Mouse (Mus musculus) megakaryocyte, embryonic 14.5 days (primary cell): Measurements from ENCODE around the gene Zfp423. TPM values are rescaled to one million over a fixed set of nuclear protein-coding genes. Genes with fewer than 3 reads are reported as not detected.

Experiments
- H3K27me3 ChIP-seq: replicated peaks from 2 replicates; pipeline ENCODE3; 2012; ENCODE audit warnings: inconsistent platforms
- H3K36me3 ChIP-seq: replicated peaks from 2 replicates; pipeline ENCODE3; 2012; ENCODE audit warnings: low read length, inconsistent platforms, mixed read lengths
- H3K4me1 ChIP-seq: 2 replicates; pipeline ENCODE4 v1.6.1; 2012; ENCODE audit warnings: inconsistent platforms
- H3K4me3 ChIP-seq: replicated peaks from 2 replicates; pipeline ENCODE3; 2012; ENCODE audit warnings: moderate library complexity, mild to moderate bottlenecking, inconsistent platforms
- H3K9me3 ChIP-seq: 2 replicates; pipeline ENCODE4 v1.6.1; 2012; ENCODE audit warnings: inconsistent platforms
- FLI1 ChIP-seq: IDR thresholded peaks from 2 replicates; pipeline ENCODE4 v1.6.1; 2012; ENCODE audit warnings: low read length, inconsistent platforms, mixed read lengths
- GATA1 ChIP-seq: IDR thresholded peaks from 3 replicates; pipeline ENCODE4 v1.6.1; 2012; ENCODE audit warnings: mixed read lengths, low read length, inconsistent platforms, borderline replicate concordance
- polyA plus RNA-seq: library from polyadenylated mRNA; stranded (reverse); fragments of >175 nt; gene quantifications from 2 replicates; pipeline ENCODE4 v1.2.3, GENCODE M21; 2012; ENCODE audit warnings: low replicate concordance; ENCODE audit not compliant: insufficient read depth

Zfp423 gene
- polyA plus RNA-seq, 1 experiment, result not detected

- TF ChIP-seq GATA1, result no peak
- TF ChIP-seq FLI1, result no peak
- Histone ChIP-seq H3K4me3 (peak overlapping the region; percentile 64), H3K9me3 (no peaks in the 10 kb centered on the region), H3K4me1 (peaks cover 98% of the 10 kb centered on the region), H3K27me3 (peaks cover 4% of the 10 kb centered on the region), H3K36me3 (no peaks in the 10 kb centered on the region)
Observed at GRCm38 (mm10) chr8:87685392-87685791, 274.0 kb downstream of the Zfp423 start.

- no peak for TF ChIP-seq GATA1
- Histone ChIP-seq H3K27me3 (peaks cover 3% of the 10 kb centered on the region), H3K36me3 (peaks cover 7% of the 10 kb centered on the region), H3K4me1 (peaks cover 76% of the 10 kb centered on the region), H3K9me3 (peaks cover 26% of the 10 kb centered on the region), H3K4me3 (peak overlapping the region; percentile 23)
Observed at GRCm38 (mm10) chr8:87682066-87682465, 277.3 kb downstream of the Zfp423 start.

- Histone ChIP-seq H3K4me3 (no peak overlapping the region), H3K9me3 (peaks cover 29% of the 10 kb centered on the region), H3K27me3 (peaks cover 3% of the 10 kb centered on the region), H3K36me3 (peaks cover 7% of the 10 kb centered on the region), H3K4me1 (peaks cover 55% of the 10 kb centered on the region)
- TF ChIP-seq GATA1 (no peak), FLI1 (no peak)
Observed at GRCm38 (mm10) chr8:87680034-87680433, 279.4 kb downstream of the Zfp423 start.

- Histone ChIP-seq H3K4me3 (no peak overlapping the region), H3K36me3 (peaks cover 7% of the 10 kb centered on the region), H3K9me3 (peaks cover 29% of the 10 kb centered on the region), H3K27me3 (peaks cover 3% of the 10 kb centered on the region), H3K4me1 (peaks cover 52% of the 10 kb centered on the region)
- TF ChIP-seq GATA1 (no peak), FLI1 (no peak)
Observed at GRCm38 (mm10) chr8:87679431-87680003, 279.9 kb downstream of the Zfp423 start.

GRCm38 (mm10) chr8:87675411-87675810 is 284.0 kb downstream of the Zfp423 start:
- peaks cover 47% of the 10 kb centered on the region for H3K4me1 ChIP-seq
- H3K36me3 ChIP-seq, result peaks cover 7% of the 10 kb centered on the region
- H3K9me3 ChIP-seq, result peaks cover 29% of the 10 kb centered on the region
- H3K4me3 ChIP-seq, result no peak overlapping the region
- TF ChIP-seq FLI1, result no peak
- no peak for TF ChIP-seq GATA1
- H3K27me3 ChIP-seq, result peaks cover 3% of the 10 kb centered on the region

- H3K9me3 ChIP-seq, result peaks cover 23% of the 10 kb centered on the region
- TF ChIP-seq FLI1 (no peak), GATA1 (no peak)
Observed at GRCm38 (mm10) chr8:87674157-87674556, 285.2 kb downstream of the Zfp423 start.

GRCm38 (mm10) chr8:87672214-87672613 is 287.2 kb downstream of the Zfp423 start:
- Histone ChIP-seq H3K36me3 (no peaks in the 10 kb centered on the region), H3K27me3 (peaks cover 3% of the 10 kb centered on the region), H3K9me3 (0 out of 2 replicates have a peak, but pooled peaks cover 5% of the 10 kb centered on the region), H3K4me3 (no peak overlapping the region), H3K4me1 (peaks cover 63% of the 10 kb centered on the region)
- TF ChIP-seq FLI1, result no peak
- no peak for TF ChIP-seq GATA1

More at GRCm38 (mm10) chr8:87674157-87674556, 285.2 kb downstream of the Zfp423 start:
- Histone ChIP-seq H3K36me3 (peaks cover 4% of the 10 kb centered on the region), H3K27me3 (peaks cover 3% of the 10 kb centered on the region), H3K4me3 (no peak overlapping the region), H3K4me1 (peaks cover 49% of the 10 kb centered on the region)

- H3K27me3 ChIP-seq, result peaks cover 4% of the 10 kb centered on the region
- TF ChIP-seq FLI1 (no peak), GATA1 (no peak)
Observed at GRCm38 (mm10) chr8:87671209-87671970, 288.0 kb downstream of the Zfp423 start.

GRCm38 (mm10) chr8:87670232-87670631 is 289.2 kb downstream of the Zfp423 start:
- H3K27me3 ChIP-seq, result peaks cover 8% of the 10 kb centered on the region
- no peaks in the 10 kb centered on the region for H3K9me3 ChIP-seq
- peaks cover 68% of the 10 kb centered on the region for H3K4me1 ChIP-seq
- TF ChIP-seq GATA1 (no peak), FLI1 (no peak)
- no peaks in the 10 kb centered on the region for H3K36me3 ChIP-seq
- H3K4me3 ChIP-seq, result peak overlapping the region; percentile 30

More at GRCm38 (mm10) chr8:87671209-87671970, 288.0 kb downstream of the Zfp423 start:
- Histone ChIP-seq H3K4me1 (peaks cover 68% of the 10 kb centered on the region), H3K9me3 (no peaks in the 10 kb centered on the region), H3K36me3 (no peaks in the 10 kb centered on the region), H3K4me3 (peak overlapping the region; percentile 2)

- peaks cover 15% of the 10 kb centered on the region for H3K27me3 ChIP-seq
- H3K9me3 ChIP-seq, result no peaks in the 10 kb centered on the region
- TF ChIP-seq FLI1 (no peak), GATA1 (no peak)
- H3K4me1 ChIP-seq, result peaks cover 65% of the 10 kb centered on the region
- no peaks in the 10 kb centered on the region for H3K36me3 ChIP-seq
- no peak overlapping the region for H3K4me3 ChIP-seq
Observed at GRCm38 (mm10) chr8:87668736-87669135, 290.7 kb downstream of the Zfp423 start.
